Mouse (Mus musculus) adrenal gland, postnatal 4 days (tissue): Measurements from ENCODE around the gene Gm11232. TPM values are rescaled to one million over a fixed set of nuclear protein-coding genes. Genes with fewer than 3 reads are reported as not detected.

Source experiments
- DNase-seq, 2 experiments: peaks; one replicate each; pipeline ENCODE4 v3.0.0; 2021 to 2022; ENCODE audit warnings: low spot score in 2 of 2, mixed read lengths in 2 of 2
- long read RNA-seq, 2 experiments: library from polyadenylated mRNA; stranded (forward); transcript quantifications; one replicate each; pipeline ENCODE4 v2.0.0; 2021
- total RNA-seq, 2 experiments: library from RNA; stranded (reverse); gene quantifications; 2 replicates each; pipeline ENCODE4 v1.2.3; 2021

Gene Gm11232
- total RNA-seq: under 1 TPM in 1 of 2 experiments, not detected in 1; 0.28 TPM
- long read RNA-seq, experiment 1: 0 reads
- long read RNA-seq, experiment 2, partial matches to known transcripts: 1 of 2 reads
- long read RNA-seq, experiment 2, other reads (novel, unspliced or antisense): 0 of 2 reads

- no peak for DNase-seq
Measured at GRCm38 (mm10) chr4:71757865-71758264, at the start of gene Gm11232. Gene Gm11232, minus strand, starts transcription at chr4:71757965.

- DNase-seq: no peak
Measured at GRCm38 (mm10) chr4:71805977-71806534, 48.3 kb upstream of the Gm11232 start.

GRCm38 (mm10) chr4:71765529-71765928, 7.8 kb upstream of the Gm11232 start:
- no peak for DNase-seq

GRCm38 (mm10) chr4:71765071-71765470, 7.3 kb upstream of the Gm11232 start:
- no peak for DNase-seq

GRCm38 (mm10) chr4:71756441-71757221, 1.1 kb downstream of the Gm11232 start:
- DNase-seq: no peak

GRCm38 (mm10) chr4:71745741-71746140, 12.0 kb downstream of the Gm11232 start:
- DNase-seq: no peak

- no peak for DNase-seq
Measured at GRCm38 (mm10) chr4:71736529-71736928, 21.2 kb downstream of the Gm11232 start.

- DNase-seq: no peak
Measured at GRCm38 (mm10) chr4:71735261-71735660, 22.5 kb downstream of the Gm11232 start.

- DNase-seq: no peak
Measured at GRCm38 (mm10) chr4:71729401-71729800, 28.4 kb downstream of the Gm11232 start.

- no peak for DNase-seq
Measured at GRCm38 (mm10) chr4:71727611-71728010, 30.2 kb downstream of the Gm11232 start.

- no peak for DNase-seq
Measured at GRCm38 (mm10) chr4:71727056-71727455, 30.7 kb downstream of the Gm11232 start.

GRCm38 (mm10) chr4:71725889-71726288, 31.9 kb downstream of the Gm11232 start:
- no peak for DNase-seq
